Mouse (Mus musculus) hindbrain, postnatal 0 days (tissue): ENCODE results near the gene Ppil1. TPM values are rescaled to one million over a fixed set of nuclear protein-coding genes. Genes with fewer than 3 reads are reported as not detected.

Experiments
- ATAC-seq: fragments of 200-750 bp; cut with Nextera tagmentation; 2 replicates; pipeline ENCODE4 v1.8.0; 2017; ENCODE audit warnings: mild to moderate bottlenecking, moderate TSS enrichment, moderate library complexity
- DNase-seq: peaks from one replicate; pipeline ENCODE4 v3.0.0-alpha.2; 2015; ENCODE audit warnings: low spot score
- H3K27ac ChIP-seq: fragments of 300-500 bp; sonication (generic); 2 replicates; pipeline ENCODE4 v1.5.1; 2014; ENCODE audit warnings: mild to moderate bottlenecking
- H3K27me3 ChIP-seq: fragments of 300-500 bp; sonication (generic); 2 replicates; pipeline ENCODE4 v1.6.1; 2014; ENCODE audit warnings: low read length, mixed read lengths; ENCODE audit not compliant: insufficient read depth
- H3K36me3 ChIP-seq: fragments of 300-500 bp; sonication (generic); 2 replicates; pipeline ENCODE4 v1.6.1; 2014; ENCODE audit warnings: low read length, mixed read lengths; ENCODE audit not compliant: insufficient read depth
- H3K4me1 ChIP-seq: fragments of 300-500 bp; sonication (generic); 2 replicates; pipeline ENCODE4 v1.6.1; 2014; ENCODE audit warnings: antibody characterized with exemption, low read length, mixed read lengths; ENCODE audit not compliant: insufficient read depth
- H3K4me2 ChIP-seq: fragments of 300-500 bp; sonication (generic); 2 replicates; pipeline ENCODE4 v1.6.1; 2014; ENCODE audit warnings: low read depth, mild to moderate bottlenecking, low read length, moderate library complexity, mixed read lengths
- H3K4me3 ChIP-seq: fragments of 300-500 bp; sonication (generic); 2 replicates; pipeline ENCODE4 v1.5.1; 2014; ENCODE audit warnings: low read length
- H3K9ac ChIP-seq: fragments of 300-500 bp; sonication (generic); replicated peaks from 2 replicates; pipeline ENCODE4 v1.6.1; 2014; ENCODE audit warnings: mild to moderate bottlenecking, low read length, moderate library complexity, mixed read lengths
- H3K9me3 ChIP-seq: fragments of 300-500 bp; sonication (generic); 2 replicates; pipeline ENCODE4 v1.6.1; 2016; ENCODE audit warnings: low read length, mixed read lengths
- CTCF ChIP-seq: IDR thresholded peaks from 2 replicates; pipeline ENCODE4 v1.5.1; 2016; ENCODE audit warnings: antibody characterized with exemption, control low read depth, low read depth
- WGBS: fragments of 180-500 bp; shearing (Covaris S2); extraction: QIAGEN DNeasy Blood & Tissue Kit; methylation state at CpG from one replicate; pipeline ENCODE4 v1.1.7; 2014; 5-methylcytosine and 5-hydroxymethylcytosine counted together
- polyA plus RNA-seq: library from polyadenylated mRNA; unstranded; fragments of >200 nt; fragmentation: Nextera tagmentation; extraction: Ambion mirVana; gene quantifications from 2 replicates; pipeline ENCODE4 v1.2.1, GENCODE M21; 2015
- total RNA-seq: library from RNA; depleted of rRNA; stranded (reverse); fragments of >200 nt; gene quantifications from 2 replicates; pipeline ENCODE4 v1.2.3, GENCODE M21; 2014

The Ppil1 gene
- total and polyA plus RNA-seq, 2 experiments from 2014 or later, result 81.4 to 87.7 TPM

DNA sequence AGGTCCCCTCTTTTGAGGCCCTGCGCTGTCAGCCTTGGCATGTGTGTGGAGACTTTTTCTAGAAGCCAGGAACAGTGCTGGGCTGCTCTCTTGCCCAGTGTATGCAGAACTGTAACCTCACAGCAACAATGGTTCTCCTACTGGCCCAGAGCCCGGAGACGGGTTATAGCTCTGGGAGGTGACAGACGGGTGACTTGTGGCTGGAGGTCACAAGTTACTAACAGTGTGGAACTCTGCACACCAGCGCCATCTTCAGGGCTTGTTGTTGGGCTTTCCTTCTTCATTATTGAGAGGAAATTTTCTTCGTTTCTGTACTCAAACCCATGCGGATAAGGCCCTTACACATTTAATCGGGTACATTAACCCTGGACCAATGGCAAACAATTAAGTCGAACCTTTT is 14.5 kb downstream of the Ppil1 start:
- Histone ChIP-seq H3K27ac (no peak overlapping the region), H3K9me3 (no peaks in the 10 kb centered on the region), H3K9ac (no peak overlapping the region), H3K4me1 (0 out of 2 replicates have a peak, but pooled peaks cover 4% of the 10 kb centered on the region), H3K4me3 (no peak overlapping the region), H3K27me3 (no peaks in the 10 kb centered on the region), H3K36me3 (peaks cover 4% of the 10 kb centered on the region; the same call in 1 of the 2 replicates), H3K4me2 (no peak overlapping the region)
- peak; percentile 65 for TF ChIP-seq CTCF
- peak; percentile 79 for DNase-seq
- WGBS, result 54% methylated on average over 9 of the region's 9 CpGs
- no peak for ATAC-seq

- no peaks in the 10 kb centered on the region for H3K27me3 ChIP-seq
- peaks cover 4% of the 10 kb centered on the region; the same call in 1 of the 2 replicates for H3K36me3 ChIP-seq
- WGBS, result 65% methylated on average over 13 of the region's 13 CpGs
- H3K27ac ChIP-seq, result no peak overlapping the region
- no peak overlapping the region for H3K4me2 ChIP-seq
- TF ChIP-seq CTCF, result no peak
- H3K4me1 ChIP-seq, result 0 out of 2 replicates have a peak, but pooled peaks cover 4% of the 10 kb centered on the region
- H3K9ac ChIP-seq, result no peak overlapping the region
- no peak overlapping the region for H3K4me3 ChIP-seq
- DNase-seq, result peak; percentile 17
- no peaks in the 10 kb centered on the region for H3K9me3 ChIP-seq
- no peak for ATAC-seq
Measured at GRCm38 (mm10) chr17:29247881-29248280, 16.1 kb downstream of the Ppil1 start.

GRCm38 (mm10) chr17:29246602-29247001 is 17.4 kb downstream of the Ppil1 start:
- Histone ChIP-seq H3K27me3 (no peaks in the 10 kb centered on the region), H3K36me3 (peaks cover 4% of the 10 kb centered on the region; the same call in 1 of the 2 replicates), H3K4me3 (no peak overlapping the region), H3K4me1 (0 out of 2 replicates have a peak, but pooled peaks cover 4% of the 10 kb centered on the region), H3K27ac (peak overlapping the region; percentile 50; the same call in 1 of the 2 replicates), H3K4me2 (no peak overlapping the region), H3K9me3 (no peaks in the 10 kb centered on the region), H3K9ac (no peak overlapping the region)
- ATAC-seq (peak; percentile 39; the same call in 1 of the 2 replicates), DNase-seq (peak; percentile 94)
- TF ChIP-seq CTCF, result peak; percentile 97
- WGBS, result 31% methylated on average over 5 of the region's 5 CpGs

GRCm38 (mm10) chr17:29245725-29246124 is 18.3 kb downstream of the Ppil1 start:
- H3K27ac ChIP-seq, result no peak overlapping the region
- DNase-seq (peak; percentile 26), ATAC-seq (peak; percentile 30; the same call in 1 of the 2 replicates)
- no peak overlapping the region for H3K9ac ChIP-seq
- no peaks in the 10 kb centered on the region for H3K9me3 ChIP-seq
- H3K4me2 ChIP-seq, result no peak overlapping the region
- TF ChIP-seq CTCF, result no peak
- WGBS, result 55% methylated on average over 7 of the region's 7 CpGs
- H3K36me3 ChIP-seq, result no peaks in the 10 kb centered on the region; the same call in 1 of the 2 replicates
- H3K4me3 ChIP-seq, result no peak overlapping the region
- H3K4me1 ChIP-seq, result 0 out of 2 replicates have a peak, but pooled peaks cover 4% of the 10 kb centered on the region
- H3K27me3 ChIP-seq, result no peaks in the 10 kb centered on the region

DNA sequence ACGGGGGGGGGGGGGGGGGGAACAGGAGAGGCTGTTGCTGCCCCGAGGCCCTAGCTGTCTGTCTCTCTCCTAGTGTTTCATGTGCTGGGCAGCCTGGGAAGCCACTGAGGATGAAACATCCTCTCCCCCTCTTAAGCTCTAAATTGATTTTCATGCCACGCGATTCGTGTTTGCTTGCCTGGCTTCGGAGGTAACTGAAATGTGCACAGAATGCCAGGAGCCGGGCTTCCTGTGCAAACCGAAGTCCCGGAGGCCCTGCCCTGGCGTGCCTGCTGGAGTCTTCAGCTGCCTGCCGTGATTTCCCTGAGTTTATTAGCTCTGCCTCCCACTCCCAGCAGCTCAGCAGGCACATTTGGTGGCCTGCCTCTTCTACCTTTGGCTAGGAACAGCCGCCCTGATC is 19.1 kb downstream of the Ppil1 start:
- Histone ChIP-seq H3K4me2 (no peak overlapping the region), H3K27ac (no peak overlapping the region; the same call in 1 of the 2 replicates)
- peak; percentile 51 for DNase-seq

DNA sequence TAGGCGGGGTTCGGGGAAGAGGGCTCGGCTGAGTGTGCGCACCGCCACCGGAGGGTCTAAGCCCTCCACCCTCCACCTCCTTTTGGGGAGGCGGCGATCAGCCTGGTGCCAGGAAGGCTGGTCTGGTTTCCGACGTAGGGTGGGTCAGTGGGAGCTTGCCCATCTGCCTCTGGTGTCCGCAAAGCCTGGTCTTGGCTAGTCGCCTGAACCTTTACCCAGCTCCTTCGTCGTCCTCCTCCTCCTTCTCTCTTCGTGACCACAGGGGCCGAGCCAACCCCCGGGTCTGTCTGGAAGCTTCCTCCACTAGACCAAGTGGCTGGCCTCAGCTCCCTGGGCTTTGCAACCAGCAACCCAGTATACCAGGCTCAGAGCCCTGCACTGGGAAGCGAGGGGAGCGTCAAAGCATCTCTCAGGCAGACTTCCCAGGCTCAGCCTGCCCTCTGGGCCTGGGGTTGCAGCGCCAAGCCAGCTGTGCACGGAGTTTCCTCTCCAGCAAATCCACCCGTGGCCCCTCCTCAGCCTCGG is 25.5 kb downstream of the Ppil1 start:
- Histone ChIP-seq H3K4me2 (peak overlapping the region; percentile 99), H3K36me3 (no peaks in the 10 kb centered on the region), H3K27me3 (no peaks in the 10 kb centered on the region), H3K9ac (peak overlapping the region; percentile 72), H3K4me1 (peaks cover 8% of the 10 kb centered on the region), H3K4me3 (peak overlapping the region; percentile 71), H3K9me3 (no peaks in the 10 kb centered on the region), H3K27ac (peak overlapping the region; percentile 62; the same call in 1 of the 2 replicates)
- ATAC-seq (0 out of 2 replicates have a peak, but pooled peaks have one; percentile 8), DNase-seq (no peak)
- no peak for TF ChIP-seq CTCF
- WGBS, result 1% methylated on average over 21 of the region's 23 CpGs

More for the DNA sequence above, 19.1 kb downstream of the Ppil1 start:
- no peak for TF ChIP-seq CTCF
- Histone ChIP-seq H3K27me3 (no peaks in the 10 kb centered on the region), H3K4me1 (0 out of 2 replicates have a peak, but pooled peaks cover 4% of the 10 kb centered on the region), H3K36me3 (no peaks in the 10 kb centered on the region; the same call in 1 of the 2 replicates), H3K9me3 (no peaks in the 10 kb centered on the region), H3K9ac (no peak overlapping the region; the same call in 1 of the 2 replicates), H3K4me3 (no peak overlapping the region)
- WGBS, result 16% methylated on average over 11 of the region's 12 CpGs
- ATAC-seq, result no peak
